Mouse (Mus musculus): Measurements from ENCODE around the gene Sorbs1. TPM values are rescaled to one million over a fixed set of nuclear protein-coding genes. Genes with fewer than 3 reads are reported as not detected.

The Sorbs1 gene
- polyA plus RNA-seq, 1 experiment: 38.8 TPM

DNA sequence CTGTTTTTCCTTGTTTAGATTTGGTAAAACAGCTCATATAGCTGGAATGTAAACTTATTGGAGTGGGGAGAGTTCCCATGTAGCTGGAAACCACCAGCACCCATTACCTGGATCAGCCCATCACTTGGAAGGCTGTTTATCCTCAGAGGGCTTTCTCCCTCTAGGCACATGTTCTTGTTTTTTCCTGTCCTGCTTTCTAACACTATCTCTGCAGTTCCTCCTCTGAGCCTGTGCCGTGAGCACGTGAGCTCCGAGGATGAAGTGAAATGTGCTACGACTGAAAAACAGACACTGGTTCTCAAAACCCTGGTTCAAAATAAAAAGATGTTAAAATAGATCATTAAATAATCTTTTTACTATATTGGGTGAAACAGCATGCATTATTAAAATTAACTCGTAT is 211.1 kb downstream of the Sorbs1 start:
- H3K4me2 ChIP-seq (ENCODE audit: low read depth): no peak overlapping the region
- no peaks in the 10 kb centered on the region for H3K79me2 ChIP-seq (ENCODE audit: control insufficient read depth, insufficient read depth)
- TF ChIP-seq REST (IDR thresholded peaks at IDR 0.05; ENCODE audit: insufficient read depth, insufficient read length) (no peak), TCF3 (IDR thresholded peaks at IDR 0.05; ENCODE audit: insufficient read length, low read depth) (no peak), SRF (IDR thresholded peaks at IDR 0.05; ENCODE audit: control insufficient read depth, insufficient read length, low read depth) (no peak), POLR2AphosphoS2 (IDR thresholded peaks at IDR 0.05; ENCODE audit: insufficient read length, low read depth) (no peak), MAX (IDR thresholded peaks at IDR 0.05; ENCODE audit: low read depth) (no peak), CEBPB (IDR thresholded peaks at IDR 0.05; ENCODE audit: insufficient read depth, poor library complexity, severe bottlenecking) (no peak), MYOG (IDR thresholded peaks at IDR 0.05; ENCODE audit: control insufficient read depth in 1 of 3, insufficient read depth in 1 of 3, insufficient read length in 2 of 3, low read depth in 2 of 3) (no peak), POLR2A (IDR thresholded peaks at IDR 0.05; ENCODE audit: insufficient read length, low read depth) (no peak), TCF12 (IDR thresholded peaks at IDR 0.05; ENCODE audit: insufficient read depth, poor library complexity, severe bottlenecking) (no peak), MYOD1 (IDR thresholded peaks at IDR 0.05; ENCODE audit: control insufficient read depth in 1 of 3, insufficient read length in 2 of 3, low read depth in 2 of 3) (no peak), E2F4 (IDR thresholded peaks at IDR 0.05; ENCODE audit: insufficient read depth) (no peak), USF1 (IDR thresholded peaks at IDR 0.05; ENCODE audit: low read depth) (no peak)
- no peak overlapping the region for H3K4me3 ChIP-seq
- no peaks in the 10 kb centered on the region for H3K36me3 ChIP-seq (ENCODE audit: control insufficient read depth, insufficient read depth)
- no peak overlapping the region for H3ac ChIP-seq (ENCODE audit: control insufficient read depth, insufficient read length)
- no peaks in the 10 kb centered on the region for H3K27me3 ChIP-seq (ENCODE audit: control insufficient read depth, insufficient read depth, insufficient read length)

DNA sequence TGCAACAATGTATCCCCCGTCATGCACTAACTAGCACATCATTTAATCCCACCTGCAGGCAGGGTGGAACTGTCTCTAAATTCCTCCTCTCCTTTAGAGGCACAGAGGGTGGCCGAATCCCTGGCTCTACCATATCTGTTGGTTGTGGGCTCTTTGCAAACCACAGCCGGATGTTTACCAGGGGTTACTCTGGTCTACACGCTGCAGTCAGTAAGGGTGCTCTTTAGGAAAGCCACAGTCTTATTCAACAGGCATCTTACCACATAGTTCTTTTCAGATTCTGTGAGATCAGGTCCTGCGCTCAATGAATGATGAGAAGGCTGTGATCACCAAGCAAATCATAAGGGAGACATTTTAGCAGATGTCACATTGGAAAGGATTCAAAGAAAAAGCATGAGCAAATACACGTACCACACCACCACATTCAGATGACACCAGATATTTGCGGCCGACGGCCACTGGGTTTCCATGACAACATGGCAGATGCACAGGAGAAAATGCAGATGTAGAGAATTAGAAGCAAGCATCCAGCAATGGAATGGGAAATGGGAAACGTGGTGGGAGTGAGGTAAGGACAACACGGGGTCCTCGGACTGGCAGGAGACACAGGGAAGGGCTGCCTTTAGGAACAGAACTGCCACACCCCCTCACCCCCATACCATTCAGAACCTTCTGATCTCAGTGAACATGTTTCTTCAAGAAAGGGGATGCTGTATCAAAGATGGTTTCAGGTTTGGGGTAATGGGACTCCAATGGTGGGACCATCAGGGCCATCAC is 213.4 kb downstream of the Sorbs1 start:
- no peaks in the 10 kb centered on the region for H3K36me3 ChIP-seq (ENCODE audit: control insufficient read depth, insufficient read depth)
- peak overlapping the region; percentile 76 for H3K4me2 ChIP-seq (ENCODE audit: low read depth)
- H3K4me3 ChIP-seq: peak overlapping the region; percentile 5
- H3ac ChIP-seq (ENCODE audit: control insufficient read depth, insufficient read length): no peak overlapping the region
- TF ChIP-seq REST (IDR thresholded peaks at IDR 0.05; ENCODE audit: insufficient read depth, insufficient read length): no peak
- TF ChIP-seq POLR2AphosphoS2 (IDR thresholded peaks at IDR 0.05; ENCODE audit: insufficient read length, low read depth): no peak
- TF ChIP-seq TCF3 (IDR thresholded peaks at IDR 0.05; ENCODE audit: insufficient read length, low read depth): no peak
- no peak for TF ChIP-seq MYOG (IDR thresholded peaks at IDR 0.05; ENCODE audit: control insufficient read depth in 1 of 3, insufficient read depth in 1 of 3, insufficient read length in 2 of 3, low read depth in 2 of 3)
- TF ChIP-seq POLR2A (IDR thresholded peaks at IDR 0.05; ENCODE audit: insufficient read length, low read depth): no peak
- TF ChIP-seq USF1 (IDR thresholded peaks at IDR 0.05; ENCODE audit: low read depth): no peak
- TF ChIP-seq E2F4 (IDR thresholded peaks at IDR 0.05; ENCODE audit: insufficient read depth): no peak
- TF ChIP-seq MAX (IDR thresholded peaks at IDR 0.05; ENCODE audit: low read depth): no peak
- no peak for TF ChIP-seq MYOD1 (IDR thresholded peaks at IDR 0.05; ENCODE audit: control insufficient read depth in 1 of 3, insufficient read length in 2 of 3, low read depth in 2 of 3)
- no peak for TF ChIP-seq CEBPB (IDR thresholded peaks at IDR 0.05; ENCODE audit: insufficient read depth, poor library complexity, severe bottlenecking)
- H3K79me2 ChIP-seq (ENCODE audit: control insufficient read depth, insufficient read depth): no peaks in the 10 kb centered on the region
- no peaks in the 10 kb centered on the region for H3K27me3 ChIP-seq (ENCODE audit: control insufficient read depth, insufficient read depth, insufficient read length)

DNA sequence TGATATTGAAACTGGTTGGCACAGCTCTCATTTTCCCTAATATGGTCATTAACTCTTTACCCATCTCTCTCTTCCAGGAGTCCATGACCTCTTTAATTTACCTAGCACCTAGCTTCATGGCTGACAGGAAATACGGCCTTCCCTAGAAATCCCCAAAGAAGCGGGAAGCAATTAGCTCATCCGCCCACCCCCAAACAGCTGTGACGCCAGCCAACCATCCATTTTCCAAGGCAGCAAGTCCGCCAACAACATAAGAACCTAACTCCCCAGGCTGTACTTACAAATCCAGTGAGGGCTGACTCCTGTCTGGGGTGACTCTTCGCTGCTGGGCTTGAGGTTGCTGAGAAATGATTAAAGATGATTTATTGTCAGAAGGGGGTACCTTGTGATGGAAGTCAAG is 214.4 kb downstream of the Sorbs1 start:
- no peaks in the 10 kb centered on the region for H3K27me3 ChIP-seq (ENCODE audit: control insufficient read depth, insufficient read depth, insufficient read length)
- no peaks in the 10 kb centered on the region for H3K36me3 ChIP-seq (ENCODE audit: control insufficient read depth, insufficient read depth)
- no peak for TF ChIP-seq MYOG (IDR thresholded peaks at IDR 0.05; ENCODE audit: control insufficient read depth in 1 of 3, insufficient read depth in 1 of 3, insufficient read length in 2 of 3, low read depth in 2 of 3)
- no peak for TF ChIP-seq TCF12 (IDR thresholded peaks at IDR 0.05; ENCODE audit: insufficient read depth, poor library complexity, severe bottlenecking)
- no peak for TF ChIP-seq POLR2A (IDR thresholded peaks at IDR 0.05; ENCODE audit: insufficient read length, low read depth)
- TF ChIP-seq REST (IDR thresholded peaks at IDR 0.05; ENCODE audit: insufficient read depth, insufficient read length): no peak
- TF ChIP-seq MYOD1 (IDR thresholded peaks at IDR 0.05; ENCODE audit: control insufficient read depth in 1 of 3, insufficient read length in 2 of 3, low read depth in 2 of 3): peak in 2 of 3 experiments; percentile 31
- H3K79me2 ChIP-seq (ENCODE audit: control insufficient read depth, insufficient read depth): no peaks in the 10 kb centered on the region
- peak overlapping the region; percentile 76 for H3K4me2 ChIP-seq (ENCODE audit: low read depth)
- no peak overlapping the region for H3ac ChIP-seq (ENCODE audit: control insufficient read depth, insufficient read length)
- H3K4me3 ChIP-seq: peak overlapping the region; percentile 5

DNA sequence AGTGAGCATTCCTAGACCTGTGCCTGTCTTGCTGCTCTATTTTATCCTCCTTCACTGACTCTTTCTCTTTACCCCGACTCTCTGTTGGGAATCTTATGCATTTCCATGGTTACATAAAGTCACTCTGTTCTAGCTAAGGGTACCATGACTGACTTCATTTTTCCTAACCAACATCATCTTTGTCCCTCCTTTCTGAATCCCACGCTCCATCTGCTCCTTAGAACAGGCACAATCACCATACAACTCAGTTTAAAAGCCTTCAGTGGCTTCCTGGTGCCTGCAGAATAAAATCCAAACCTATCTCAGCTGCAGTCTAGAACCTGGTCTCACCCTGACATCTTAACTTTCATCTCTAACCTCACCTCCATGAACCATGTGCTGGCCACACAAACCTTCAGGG is 215.0 kb downstream of the Sorbs1 start:
- H3ac ChIP-seq (ENCODE audit: control insufficient read depth, insufficient read length): no peak overlapping the region
- H3K36me3 ChIP-seq (ENCODE audit: control insufficient read depth, insufficient read depth): no peaks in the 10 kb centered on the region
- H3K79me2 ChIP-seq (ENCODE audit: control insufficient read depth, insufficient read depth): no peaks in the 10 kb centered on the region
- H3K4me2 ChIP-seq (ENCODE audit: low read depth): peak overlapping the region; percentile 76
- H3K4me3 ChIP-seq: no peak overlapping the region
- no peaks in the 10 kb centered on the region for H3K27me3 ChIP-seq (ENCODE audit: control insufficient read depth, insufficient read depth, insufficient read length)
- TF ChIP-seq MYOD1 (IDR thresholded peaks at IDR 0.05; ENCODE audit: control insufficient read depth in 1 of 3, insufficient read length in 2 of 3, low read depth in 2 of 3) (no peak), USF1 (IDR thresholded peaks at IDR 0.05; ENCODE audit: low read depth) (no peak), SRF (IDR thresholded peaks at IDR 0.05; ENCODE audit: control insufficient read depth, insufficient read length, low read depth) (no peak), MYOG (IDR thresholded peaks at IDR 0.05; ENCODE audit: control insufficient read depth in 1 of 3, insufficient read depth in 1 of 3, insufficient read length in 2 of 3, low read depth in 2 of 3) (no peak), TCF3 (IDR thresholded peaks at IDR 0.05; ENCODE audit: insufficient read length, low read depth) (no peak), TCF12 (IDR thresholded peaks at IDR 0.05; ENCODE audit: insufficient read depth, poor library complexity, severe bottlenecking) (no peak), REST (IDR thresholded peaks at IDR 0.05; ENCODE audit: insufficient read depth, insufficient read length) (no peak), E2F4 (IDR thresholded peaks at IDR 0.05; ENCODE audit: insufficient read depth) (no peak), POLR2AphosphoS2 (IDR thresholded peaks at IDR 0.05; ENCODE audit: insufficient read length, low read depth) (no peak), CEBPB (IDR thresholded peaks at IDR 0.05; ENCODE audit: insufficient read depth, poor library complexity, severe bottlenecking) (no peak)

Measured in myocyte (in vitro differentiated cells).